Mouse (Mus musculus) small intestine, adult 2 months (tissue): ENCODE data around the gene Wdr47.

Experiments used
- CTCF ChIP-seq: fragments of 200-500 bp; IDR thresholded peaks from 2 replicates; pipeline ENCODE4 v1.5.1; 2012; ENCODE audit warnings: low read depth, mild to moderate bottlenecking, control low read depth, inconsistent platforms, low read length, moderate library complexity, mixed read lengths; ENCODE audit not compliant: insufficient replicate concordance, insufficient read length; ENCODE audit errors: extremely low read depth
- POLR2A ChIP-seq: fragments of 200-500 bp; IDR thresholded peaks from 2 replicates; pipeline ENCODE4 v1.6.1; 2012; ENCODE audit warnings: low read depth, mild to moderate bottlenecking, control low read depth, inconsistent platforms, low read length, moderate library complexity

- no peak for TF ChIP-seq POLR2A
- no peak for TF ChIP-seq CTCF
Observed at GRCm38 (mm10) chr3:108652866-108653642, 62.0 kb downstream of the Wdr47 start.
